Mouse (Mus musculus) thymus, adult 2 months (tissue): ENCODE measurements around the gene Stat3. TPM values are rescaled to one million over a fixed set of nuclear protein-coding genes. Genes with fewer than 3 reads are reported as not detected.

Source experiments
- DNase-seq: peaks from one replicate; pipeline ENCODE4 v3.0.0; 2021
- H3K27ac ChIP-seq: fragments of 200-500 bp; 2 replicates; pipeline ENCODE4 v1.5.1; 2012; ENCODE audit warnings: low read length, control low read depth; ENCODE audit not compliant: control insufficient read depth, insufficient read depth
- H3K27me3 ChIP-seq: fragments of 200-500 bp; 2 replicates; pipeline ENCODE4 v1.6.1; 2012; ENCODE audit warnings: mild to moderate bottlenecking, low read length, moderate library complexity, mixed read lengths; ENCODE audit not compliant: control insufficient read depth, insufficient read depth
- H3K36me3 ChIP-seq: fragments of 200-500 bp; 2 replicates; pipeline ENCODE4 v1.6.1; 2012; ENCODE audit warnings: mild to moderate bottlenecking, low read length, moderate library complexity; ENCODE audit not compliant: control insufficient read depth, insufficient read depth
- H3K4me1 ChIP-seq: fragments of 200-500 bp; replicated peaks from 2 replicates; pipeline ENCODE4 v1.6.1; 2012; ENCODE audit warnings: low read length; ENCODE audit not compliant: control insufficient read depth, insufficient read depth
- H3K4me3 ChIP-seq: fragments of 200-500 bp; 2 replicates; pipeline ENCODE4 v1.5.1; 2012; ENCODE audit warnings: mild to moderate bottlenecking, low read length, control low read depth, moderate library complexity; ENCODE audit not compliant: control insufficient read depth, insufficient read depth
- CTCF ChIP-seq: fragments of 200-500 bp; IDR thresholded peaks from 2 replicates; pipeline ENCODE4 v1.5.1; 2012; ENCODE audit warnings: mild to moderate bottlenecking, control low read depth, low read length, moderate library complexity, borderline replicate concordance; ENCODE audit not compliant: control insufficient read depth, poor library complexity, insufficient read depth; ENCODE audit errors: extremely low read depth
- POLR2A ChIP-seq: fragments of 200-500 bp; IDR thresholded peaks from 2 replicates; pipeline ENCODE4 v1.6.1; 2012; ENCODE audit warnings: mild to moderate bottlenecking, low read length, control low read depth, moderate library complexity; ENCODE audit not compliant: control insufficient read depth, poor library complexity, insufficient read depth; ENCODE audit errors: extremely low read depth
- WGBS: fragments of 180-500 bp; shearing (Covaris S2); methylation state at CpG from one replicate; pipeline ENCODE4 v1.1.7; 2018; 5-methylcytosine and 5-hydroxymethylcytosine counted together
- polyA plus RNA-seq: library from polyadenylated mRNA; depleted of rRNA; stranded (reverse); fragments of >200 nt; gene quantifications from 2 replicates; pipeline ENCODE4 v1.2.3, GENCODE M21; 2012

Stat3 gene
- polyA plus RNA-seq, 1 experiment: 147 TPM

- Histone ChIP-seq H3K4me1 (0 out of 2 replicates have a peak, but pooled peaks cover 2% of the 10 kb centered on the region), H3K27me3 (no peaks in the 10 kb centered on the region), H3K27ac (no peak overlapping the region), H3K4me3 (no peak overlapping the region), H3K36me3 (peaks cover 9% of the 10 kb centered on the region; the same call in 1 of the 2 replicates)
- TF ChIP-seq POLR2A: no peak
- TF ChIP-seq CTCF: no peak
- no peak for DNase-seq
- WGBS: 89% methylated on average over 5 of the region's 5 CpGs
These were observed 21.3 kb downstream of the Stat3 start for GRCm38 (mm10) chr11:100918007-100918406.

GRCm38 (mm10) chr11:100916432-100916971 is 22.8 kb downstream of the Stat3 start:
- DNase-seq: no peak
- no peak overlapping the region for H3K27ac ChIP-seq
- H3K27me3 ChIP-seq: no peaks in the 10 kb centered on the region
- WGBS: 99% methylated on average over 4 of the region's 4 CpGs
- TF ChIP-seq CTCF (no peak), POLR2A (no peak)
- H3K36me3 ChIP-seq: peaks cover 9% of the 10 kb centered on the region; the same call in 1 of the 2 replicates
- H3K4me3 ChIP-seq: no peak overlapping the region
- 0 out of 2 replicates have a peak, but pooled peaks cover 2% of the 10 kb centered on the region for H3K4me1 ChIP-seq

GRCm38 (mm10) chr11:100915063-100915462 is 24.3 kb downstream of the Stat3 start:
- no peak for DNase-seq
- TF ChIP-seq POLR2A (no peak), CTCF (no peak)
- Histone ChIP-seq H3K36me3 (peaks cover 9% of the 10 kb centered on the region; the same call in 1 of the 2 replicates), H3K27me3 (no peaks in the 10 kb centered on the region), H3K27ac (no peak overlapping the region), H3K4me1 (0 out of 2 replicates have a peak, but pooled peaks cover 2% of the 10 kb centered on the region), H3K4me3 (no peak overlapping the region)
- 97% methylated on average over 3 of the region's 3 CpGs for WGBS

- H3K4me3 ChIP-seq: no peak overlapping the region
- WGBS: 91% methylated on average over 5 of the region's 5 CpGs
- DNase-seq: no peak
- no peak overlapping the region for H3K27ac ChIP-seq
- 0 out of 2 replicates have a peak, but pooled peaks cover 2% of the 10 kb centered on the region for H3K4me1 ChIP-seq
- H3K36me3 ChIP-seq: peaks cover 12% of the 10 kb centered on the region; the same call in 1 of the 2 replicates
- TF ChIP-seq CTCF (no peak), POLR2A (no peak)
- no peaks in the 10 kb centered on the region for H3K27me3 ChIP-seq
These were observed 24.9 kb downstream of the Stat3 start for GRCm38 (mm10) chr11:100914415-100914814.

GRCm38 (mm10) chr11:100912401-100913155 is 26.8 kb downstream of the Stat3 start:
- 94% methylated on average over 17 of the region's 17 CpGs for WGBS
- Histone ChIP-seq H3K36me3 (peaks cover 19% of the 10 kb centered on the region), H3K27ac (no peak overlapping the region), H3K4me1 (0 out of 2 replicates have a peak, but pooled peaks cover 2% of the 10 kb centered on the region), H3K27me3 (no peaks in the 10 kb centered on the region), H3K4me3 (no peak overlapping the region)
- DNase-seq: no peak
- no peak for TF ChIP-seq POLR2A
- no peak for TF ChIP-seq CTCF

GRCm38 (mm10) chr11:100908567-100908966 is 30.8 kb downstream of the Stat3 start:
- Histone ChIP-seq H3K36me3 (peaks cover 55% of the 10 kb centered on the region), H3K27ac (no peak overlapping the region), H3K4me1 (no peaks in the 10 kb centered on the region), H3K27me3 (no peaks in the 10 kb centered on the region), H3K4me3 (no peak overlapping the region)
- 96% methylated on average over 9 of the region's 9 CpGs for WGBS
- DNase-seq: no peak
- no peak for TF ChIP-seq CTCF
- TF ChIP-seq POLR2A: no peak
